Mouse (Mus musculus) embryonic facial prominence, embryonic 14.5 days (tissue): ENCODE data around the gene Tmem59. TPM values are rescaled to one million over a fixed set of nuclear protein-coding genes. Genes with fewer than 3 reads are reported as not detected.

Experiments
- ATAC-seq: fragments of 200-750 bp; cut with Nextera tagmentation; 2 replicates; pipeline ENCODE4 v1.8.0; 2017; ENCODE audit warnings: low read depth, moderate number of reproducible peaks, moderate TSS enrichment
- DNase-seq: peaks from one replicate; pipeline ENCODE4 v3.0.0-alpha.2; 2015; ENCODE audit warnings: low spot score
- H3K27ac ChIP-seq: fragments of 300-500 bp; sonication (generic); replicated peaks from 2 replicates; pipeline ENCODE4 v1.5.1; 2014; ENCODE audit warnings: low read depth, mild to moderate bottlenecking, low read length, moderate library complexity
- H3K27me3 ChIP-seq: fragments of 300-500 bp; sonication (generic); replicated peaks from 2 replicates; pipeline ENCODE4 v1.6.1; 2014; ENCODE audit warnings: low read length; ENCODE audit not compliant: control insufficient read depth, insufficient read depth
- H3K36me3 ChIP-seq: fragments of 300-500 bp; sonication (generic); 2 replicates; pipeline ENCODE4 v1.6.1; 2014; ENCODE audit warnings: low read length, mixed read lengths; ENCODE audit not compliant: control insufficient read depth, insufficient read depth
- H3K4me1 ChIP-seq: fragments of 300-500 bp; sonication (generic); 2 replicates; pipeline ENCODE4 v1.6.1; 2014; ENCODE audit warnings: antibody characterized with exemption, low read length; ENCODE audit not compliant: control insufficient read depth, insufficient read depth
- H3K4me2 ChIP-seq: fragments of 300-500 bp; sonication (generic); 2 replicates; pipeline ENCODE4 v1.6.1; 2014; ENCODE audit warnings: low read depth, mild to moderate bottlenecking, low read length, moderate library complexity, mixed read lengths
- H3K4me3 ChIP-seq: fragments of 300-500 bp; sonication (generic); 2 replicates; pipeline ENCODE4 v1.5.1; 2014; ENCODE audit warnings: low read depth, mild to moderate bottlenecking, low read length
- H3K9ac ChIP-seq: fragments of 300-500 bp; sonication (generic); 2 replicates; pipeline ENCODE4 v1.6.1; 2014; ENCODE audit warnings: low read depth, mild to moderate bottlenecking, low read length, moderate library complexity, mixed read lengths
- H3K9me3 ChIP-seq: fragments of 300-500 bp; sonication (generic); 2 replicates; pipeline ENCODE4 v1.6.1; 2016; ENCODE audit warnings: low read length; ENCODE audit not compliant: control insufficient read depth
- WGBS: fragments of 180-500 bp; shearing (Covaris S2); extraction: QIAGEN DNeasy Blood & Tissue Kit; methylation state at CpG from one replicate; pipeline ENCODE4 v1.1.7; 2014; 5-methylcytosine and 5-hydroxymethylcytosine counted together
- polyA plus RNA-seq: library from polyadenylated mRNA; unstranded; fragments of >200 nt; fragmentation: Nextera tagmentation; extraction: Ambion mirVana; gene quantifications from 2 replicates; pipeline ENCODE4 v1.2.1, GENCODE M21; 2014

Gene Tmem59
- polyA plus RNA-seq = 464 and 480 TPM in 2 replicates

DNA sequence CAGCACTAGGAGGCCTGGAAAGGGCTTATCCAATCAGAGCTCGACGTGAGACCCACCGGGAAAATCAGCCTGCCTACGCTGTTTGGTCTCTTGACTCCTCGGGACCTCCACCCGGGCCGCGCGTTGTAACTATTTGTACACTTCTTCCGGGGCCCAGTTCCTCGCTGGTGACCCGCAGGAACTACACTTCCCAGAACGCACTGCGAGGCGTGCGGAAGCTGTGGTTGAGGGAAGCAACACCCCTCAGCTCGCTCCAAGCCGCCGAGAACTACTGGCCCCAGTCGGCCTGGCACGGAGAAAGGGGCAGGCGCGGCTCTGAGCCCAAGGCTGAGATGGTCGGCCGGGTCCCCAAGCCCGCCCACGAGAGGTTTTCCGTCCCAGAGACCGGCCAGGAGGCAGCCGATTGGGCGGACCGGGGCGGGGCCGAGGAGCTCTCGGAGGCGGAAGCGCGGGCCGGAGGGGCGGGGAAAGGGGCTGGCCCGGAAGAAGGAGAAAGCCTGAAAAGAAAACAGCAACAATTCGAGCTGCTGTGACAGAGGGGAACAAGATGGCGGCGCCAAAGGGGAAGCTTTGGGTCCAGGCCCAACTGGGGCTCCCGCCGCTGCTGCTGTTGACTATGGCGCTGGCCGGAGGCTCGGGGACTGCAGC is at the start of gene Tmem59:
Gene Tmem59 (plus strand): TSS at position 218 of the 648 bp plus-strand sequence.
- Histone ChIP-seq H3K27ac (peak within 1 kb of the TSS; percentile 91), H3K36me3 (peaks cover 26% of the 10 kb centered on the region; the same call in 1 of the 2 replicates)
- under 1% methylated on average over 43 of the region's 49 CpGs for WGBS

DNA sequence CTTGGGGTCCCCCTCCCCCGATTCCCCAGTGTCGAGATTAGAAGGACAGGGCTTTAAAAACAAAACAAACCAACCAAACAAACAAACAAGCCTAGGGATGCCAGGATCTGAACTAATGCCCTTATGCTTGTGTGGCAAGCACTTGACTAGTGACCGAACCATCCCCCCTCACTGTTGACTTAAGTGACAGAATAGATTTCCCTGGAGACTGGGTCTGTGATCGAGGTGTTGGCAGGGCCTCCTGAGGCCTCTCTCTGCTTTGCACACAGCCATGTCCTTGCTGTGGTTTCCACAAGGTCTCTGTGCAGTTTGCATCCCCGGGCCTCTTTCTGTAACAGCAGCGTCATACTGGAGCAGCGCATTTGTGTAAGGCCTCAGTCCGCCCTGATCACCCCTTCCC is 48.8 kb upstream of the Tmem59 start:
- DNase-seq (no peak), ATAC-seq (no peak)
- Histone ChIP-seq H3K4me2 (no peak overlapping the region), H3K27ac (no peak overlapping the region), H3K36me3 (no peaks in the 10 kb centered on the region), H3K9ac (no peak overlapping the region), H3K4me1 (0 out of 2 replicates have a peak, but pooled peaks cover 11% of the 10 kb centered on the region), H3K4me3 (no peak overlapping the region), H3K9me3 (no peaks in the 10 kb centered on the region), H3K27me3 (no peaks in the 10 kb centered on the region; the same call in 1 of the 2 replicates)
- 79% methylated on average over 8 of the region's 8 CpGs for WGBS

More for the DNA sequence above, at the start of gene Tmem59:
- peaks cover 35% of the 10 kb centered on the region for H3K4me1 ChIP-seq
- H3K9ac ChIP-seq = peak within 1 kb of the TSS; percentile 93
- DNase-seq (peak; percentile 98), ATAC-seq (peak; percentile 96)
- peak within 1 kb of the TSS; percentile 57 for H3K4me2 ChIP-seq
- H3K27me3 ChIP-seq = no peaks in the 10 kb centered on the region
- peak within 1 kb of the TSS; percentile 97 for H3K4me3 ChIP-seq
- H3K9me3 ChIP-seq = no peaks in the 10 kb centered on the region

DNA sequence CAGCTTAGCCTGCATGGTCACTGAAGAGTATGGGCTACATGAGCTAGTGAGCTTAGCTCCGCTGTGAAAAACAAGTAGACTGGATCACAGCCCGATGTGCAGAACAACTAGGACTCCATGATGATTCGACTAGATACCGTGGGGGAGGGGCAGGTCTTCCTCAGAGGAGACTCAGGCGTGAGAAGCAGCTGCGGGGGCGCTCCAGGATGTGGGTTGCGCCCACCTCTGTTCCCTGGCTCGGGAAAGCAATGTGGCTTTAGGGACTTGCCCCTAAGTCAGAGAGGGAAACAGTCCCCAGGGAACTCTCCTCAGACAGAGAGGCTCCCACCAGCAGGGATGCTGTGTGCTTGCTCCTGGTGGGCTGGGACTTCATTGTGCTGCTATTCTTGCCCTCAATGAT is 47.7 kb upstream of the Tmem59 start:
- Histone ChIP-seq H3K9ac (no peak overlapping the region), H3K4me1 (peaks cover 15% of the 10 kb centered on the region; the same call in 1 of the 2 replicates), H3K4me3 (no peak overlapping the region), H3K27ac (no peak overlapping the region), H3K9me3 (no peaks in the 10 kb centered on the region), H3K27me3 (no peaks in the 10 kb centered on the region; the same call in 1 of the 2 replicates), H3K36me3 (no peaks in the 10 kb centered on the region), H3K4me2 (no peak overlapping the region)
- ATAC-seq (no peak), DNase-seq (peak; percentile 47)
- WGBS = 22% methylated on average over 9 of the region's 9 CpGs

DNA sequence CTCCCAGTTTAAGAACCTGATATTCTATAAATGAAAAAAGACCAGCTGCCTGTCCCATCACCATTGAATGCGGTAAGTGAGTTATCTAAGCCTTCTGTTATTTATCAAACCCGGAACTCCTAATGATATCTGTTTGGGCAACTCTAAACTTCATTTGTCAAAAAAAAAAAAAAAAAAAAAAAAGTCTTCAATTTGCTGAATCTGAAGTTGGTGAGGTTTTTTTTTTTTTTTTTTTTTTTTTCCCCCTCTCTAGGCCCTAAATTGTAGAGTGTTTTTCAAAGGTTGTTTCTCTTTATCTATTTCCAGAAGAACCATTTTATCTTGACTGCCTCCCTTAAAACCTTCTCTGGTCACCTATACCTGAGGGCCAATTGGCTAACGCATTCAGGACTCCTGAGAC is 43.3 kb upstream of the Tmem59 start:
- ATAC-seq = no peak
- no peak overlapping the region for H3K4me2 ChIP-seq
- no peak overlapping the region for H3K9ac ChIP-seq
- no peak overlapping the region for H3K27ac ChIP-seq
- H3K4me3 ChIP-seq = no peak overlapping the region
- H3K27me3 ChIP-seq = no peaks in the 10 kb centered on the region
- no peak for DNase-seq
- 81% methylated on average over 3 of the region's 3 CpGs for WGBS
- H3K9me3 ChIP-seq = no peaks in the 10 kb centered on the region
- peaks cover 26% of the 10 kb centered on the region for H3K4me1 ChIP-seq
- H3K36me3 ChIP-seq = peaks cover 8% of the 10 kb centered on the region; the same call in 1 of the 2 replicates

DNA sequence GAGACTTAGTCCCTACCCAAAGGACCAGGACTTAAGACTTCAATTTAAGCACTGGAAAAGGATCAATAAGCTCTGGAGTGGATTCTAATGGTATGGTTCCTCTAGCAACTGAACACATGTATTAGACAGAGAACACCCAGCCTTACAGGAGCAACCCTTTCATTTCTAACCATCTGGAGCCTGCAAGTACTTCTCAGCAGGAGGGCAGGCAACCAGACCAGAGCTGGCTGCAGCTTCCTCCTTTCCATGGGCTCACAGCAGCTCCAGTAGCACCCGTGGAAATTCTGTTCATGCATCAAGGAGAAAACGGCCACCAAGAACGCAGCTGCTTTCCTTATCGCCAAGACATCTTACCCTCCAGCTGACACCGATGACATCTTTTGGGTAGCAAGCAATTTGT is 42.5 kb upstream of the Tmem59 start:
- no peak for DNase-seq
- Histone ChIP-seq H3K27me3 (no peaks in the 10 kb centered on the region), H3K27ac (no peak overlapping the region), H3K9ac (no peak overlapping the region), H3K4me3 (no peak overlapping the region), H3K4me1 (peaks cover 26% of the 10 kb centered on the region), H3K9me3 (no peaks in the 10 kb centered on the region), H3K36me3 (peaks cover 8% of the 10 kb centered on the region; the same call in 1 of the 2 replicates), H3K4me2 (no peak overlapping the region)
- ATAC-seq = no peak
- 46% methylated on average over 5 of the region's 5 CpGs for WGBS

DNA sequence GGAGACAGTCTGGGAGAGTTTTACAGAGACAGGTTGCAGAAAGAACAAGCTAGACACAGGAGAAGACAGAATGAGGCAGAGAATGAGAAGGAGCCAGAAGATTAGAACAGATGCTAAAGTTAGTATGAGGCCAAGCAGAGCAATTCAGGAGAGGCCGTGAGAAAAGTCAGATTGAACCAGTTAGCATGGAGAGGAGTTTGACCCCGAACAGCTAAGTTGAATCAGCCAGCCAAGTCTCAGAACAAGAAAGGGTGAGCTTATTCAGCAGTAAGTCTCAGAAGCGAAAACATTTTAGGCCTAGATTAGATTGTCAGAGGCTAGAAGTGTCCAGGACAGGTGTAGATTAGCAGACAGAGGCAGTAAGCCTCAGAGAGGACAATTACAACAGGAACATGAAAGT is 41.7 kb upstream of the Tmem59 start:
- H3K4me1 ChIP-seq = peaks cover 24% of the 10 kb centered on the region
- no peak for ATAC-seq

DNA sequence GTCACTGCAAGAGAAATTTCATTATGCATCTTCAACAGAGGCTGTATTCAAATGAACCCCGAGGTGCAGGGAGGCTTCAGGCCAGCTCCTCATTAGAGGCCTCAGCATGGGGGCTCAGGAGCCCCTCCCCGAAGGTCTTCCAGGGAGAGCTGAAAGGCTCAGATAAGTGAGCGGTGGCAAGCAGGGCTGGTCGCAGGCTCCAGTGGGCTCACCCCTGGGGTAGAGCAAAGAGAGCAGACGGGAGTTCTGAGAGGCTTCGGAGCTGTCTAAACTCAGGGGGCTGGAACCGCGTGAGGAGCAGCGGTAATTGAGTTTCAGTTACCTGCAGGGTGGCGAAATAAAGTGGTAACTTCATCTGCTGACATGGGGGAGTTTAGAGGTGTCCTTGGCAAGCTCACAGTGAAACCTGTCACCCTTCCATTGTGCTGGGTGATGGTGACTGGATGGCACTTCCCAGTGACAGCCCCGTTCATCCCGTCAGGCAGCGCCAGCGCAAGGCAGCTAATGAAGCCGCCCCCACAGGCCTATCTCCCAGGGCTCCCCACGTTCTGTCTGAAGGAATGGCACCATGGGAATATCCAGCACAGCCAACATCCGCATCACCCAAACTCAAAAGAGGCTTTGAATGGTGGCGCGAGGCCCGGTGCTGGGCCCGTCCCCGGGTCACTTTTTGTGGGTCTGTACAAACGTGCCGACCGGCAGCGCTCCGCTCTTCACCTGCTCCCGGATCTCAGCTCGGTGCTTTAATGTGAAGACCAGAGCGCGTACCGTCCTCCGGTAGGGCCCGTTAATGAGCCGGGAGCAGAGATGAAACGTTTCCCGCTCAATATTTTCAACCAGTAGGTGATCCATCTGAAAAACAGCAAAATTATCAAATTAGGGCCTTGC is 39.0 kb upstream of the Tmem59 start:
- Histone ChIP-seq H3K36me3 (peaks cover 15% of the 10 kb centered on the region; the same call in 1 of the 2 replicates), H3K4me1 (peaks cover 24% of the 10 kb centered on the region), H3K27me3 (no peaks in the 10 kb centered on the region), H3K27ac (no peak overlapping the region), H3K9me3 (no peaks in the 10 kb centered on the region), H3K4me2 (no peak overlapping the region), H3K9ac (no peak overlapping the region), H3K4me3 (no peak overlapping the region)
- DNase-seq = no peak
- ATAC-seq = peak; percentile 37; the same call in 1 of the 2 replicates
- WGBS = 41% methylated on average over 37 of the region's 37 CpGs

More for the DNA sequence above, 41.7 kb upstream of the Tmem59 start:
- no peak overlapping the region for H3K9ac ChIP-seq
- H3K4me3 ChIP-seq = no peak overlapping the region
- no peak overlapping the region for H3K27ac ChIP-seq
- H3K4me2 ChIP-seq = no peak overlapping the region
- H3K27me3 ChIP-seq = no peaks in the 10 kb centered on the region
- H3K9me3 ChIP-seq = no peaks in the 10 kb centered on the region
- DNase-seq = no peak
- 40% methylated on average over 3 of the region's 3 CpGs for WGBS
- H3K36me3 ChIP-seq = peaks cover 8% of the 10 kb centered on the region; the same call in 1 of the 2 replicates

DNA sequence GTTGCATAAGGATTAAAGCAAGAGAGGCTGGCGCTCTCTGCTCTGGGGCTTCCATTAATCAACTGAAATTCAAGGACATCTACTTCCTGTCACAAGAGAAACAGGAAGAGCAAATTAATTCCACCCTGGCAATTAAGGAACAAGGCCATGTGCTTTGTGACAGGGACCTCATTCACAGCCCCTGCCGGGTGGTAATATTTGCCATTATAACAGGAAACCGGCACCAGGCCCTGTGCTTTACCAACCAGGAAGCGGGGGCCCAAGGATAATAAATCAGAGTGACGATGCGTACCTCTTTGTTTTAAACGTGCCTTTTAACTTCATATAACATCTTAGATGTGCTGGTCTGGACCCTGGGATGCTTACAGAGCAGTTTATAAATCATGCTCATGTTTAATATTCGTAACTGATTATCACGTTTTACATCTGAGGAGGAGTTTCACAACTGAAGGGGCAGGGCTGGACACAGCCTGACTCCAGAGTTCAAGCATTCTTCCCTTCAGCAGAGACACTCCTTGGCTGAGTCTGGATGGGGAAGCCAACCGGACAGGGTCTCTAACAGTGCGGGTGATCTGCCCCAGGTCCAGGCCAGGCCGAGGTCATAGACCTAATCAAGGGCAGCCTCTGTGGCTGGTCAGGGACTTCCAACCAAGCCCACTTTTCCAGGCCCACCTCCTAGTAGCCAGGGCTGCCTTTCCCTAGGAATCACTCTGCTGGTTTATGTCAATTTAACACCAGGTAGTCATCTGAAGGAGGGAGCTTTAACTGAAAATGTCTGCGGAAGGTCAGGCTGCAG is 38.2 kb upstream of the Tmem59 start:
- no peak for ATAC-seq
- H3K36me3 ChIP-seq = peaks cover 18% of the 10 kb centered on the region; the same call in 1 of the 2 replicates
- H3K4me1 ChIP-seq = peaks cover 24% of the 10 kb centered on the region
- H3K27ac ChIP-seq = no peak overlapping the region
- H3K27me3 ChIP-seq = no peaks in the 10 kb centered on the region
- no peaks in the 10 kb centered on the region for H3K9me3 ChIP-seq
- H3K4me3 ChIP-seq = no peak overlapping the region
- WGBS = 42% methylated on average over 13 of the region's 13 CpGs
- no peak overlapping the region for H3K9ac ChIP-seq
- no peak for DNase-seq
- H3K4me2 ChIP-seq = no peak overlapping the region
